Mouse (Mus musculus): ENCODE data around the gene Ablim2. TPM values are rescaled to one million over a fixed set of nuclear protein-coding genes. Genes with fewer than 3 reads are reported as not detected.
A peak's percentile ranks its signal among the peaks of the same experiment; 100 is the strongest.

Gene Ablim2
- total RNA-seq, 1 experiment = 1.6 TPM

- Histone ChIP-seq H3K36me3 (ENCODE audit: control insufficient read depth, insufficient read depth, low read length, poor library complexity, severe bottlenecking) (no peaks in the 10 kb centered on the region; the same call in 1 of the 2 replicates), H3K9ac (ENCODE audit: insufficient read depth, low read depth, low read length, poor library complexity, severe bottlenecking) (no peak overlapping the region), H3K4me3 (ENCODE audit: insufficient read depth in 1 of 2, low read depth in 1 of 2, low read length in 2 of 2, poor library complexity in 1 of 2, severe bottlenecking in 1 of 2) (no peak overlapping the region), H3K27ac (ENCODE audit: insufficient read depth, low read depth, low read length, poor library complexity, severe bottlenecking) (no peak overlapping the region), H3K9me3 (ENCODE audit: control insufficient read depth, insufficient read depth, low read depth, low read length) (no peaks in the 10 kb centered on the region), H3K4me1 (ENCODE audit: control insufficient read depth in 2 of 2, insufficient read depth in 2 of 2, low read length in 2 of 2, poor library complexity in 1 of 2) (peaks cover 6 to 44% of the 10 kb centered on the region in 2 experiments; a peak in 3 of 4 replicates)
- in situ Hi-C loops (cut with MboI; ENCODE audit: low sequenced_read_pairs in 2 of 2, unreplicated experiment in 2 of 2) = no loop called here
- no peak for TF ChIP-seq MAFK (IDR thresholded peaks at IDR 0.05; ENCODE audit: insufficient read depth, low read depth, low read length)
- TF ChIP-seq CHD2 (IDR thresholded peaks at IDR 0.05; ENCODE audit: low read depth, low read length) = no peak
- TF ChIP-seq ZNF384 (IDR thresholded peaks at IDR 0.05; ENCODE audit: low read depth, low read length) = no peak
- no peak for TF ChIP-seq ZC3H11A (IDR thresholded peaks at IDR 0.05; ENCODE audit: borderline replicate concordance, low read depth, low read length)
- TF ChIP-seq HCFC1 (IDR thresholded peaks at IDR 0.05; ENCODE audit: borderline replicate concordance, insufficient read depth, low read length) = no peak
- DNase-seq (ENCODE audit: low read depth, low spot score) = no peak
These were observed 33.8 kb upstream of the Ablim2 start for GRCm38 (mm10) chr5:35723900-35724299.

DNA sequence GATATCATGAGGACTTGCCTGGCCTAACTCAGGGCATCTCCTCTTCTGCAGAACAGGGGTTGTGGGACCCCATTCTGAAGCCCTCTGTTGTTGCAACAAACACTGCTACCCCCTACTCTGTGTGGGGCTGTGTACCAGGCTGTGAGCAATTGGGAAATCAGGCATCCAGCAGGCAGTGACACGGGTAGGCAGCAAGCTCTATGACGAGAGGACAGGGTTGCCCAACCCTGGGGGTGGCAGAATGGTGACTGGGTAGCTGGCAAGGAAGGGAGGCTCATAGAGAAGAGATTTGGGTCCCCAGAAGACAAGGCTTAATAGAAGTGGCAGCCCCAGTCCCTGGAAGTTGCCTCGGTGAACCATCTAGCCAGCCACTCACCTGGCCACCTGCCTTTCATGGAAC, 31.8 kb upstream of the Ablim2 start:
- H3K4me3 ChIP-seq (ENCODE audit: insufficient read depth in 1 of 2, low read depth in 1 of 2, low read length in 2 of 2, poor library complexity in 1 of 2, severe bottlenecking in 1 of 2) = no peak overlapping the region
- H3K9me3 ChIP-seq (ENCODE audit: control insufficient read depth, insufficient read depth, low read depth, low read length) = no peaks in the 10 kb centered on the region
- no peak for TF ChIP-seq MAFK (IDR thresholded peaks at IDR 0.05; ENCODE audit: insufficient read depth, low read depth, low read length)
- TF ChIP-seq ZNF384 (IDR thresholded peaks at IDR 0.05; ENCODE audit: low read depth, low read length) = no peak
- TF ChIP-seq CHD2 (IDR thresholded peaks at IDR 0.05; ENCODE audit: low read depth, low read length) = no peak
- no peak for TF ChIP-seq ZC3H11A (IDR thresholded peaks at IDR 0.05; ENCODE audit: borderline replicate concordance, low read depth, low read length)
- in situ Hi-C loops (cut with MboI; ENCODE audit: low sequenced_read_pairs in 2 of 2, unreplicated experiment in 2 of 2) = no loop called here
- no peak for DNase-seq (ENCODE audit: low read depth, low spot score)
- peaks cover 6 to 37% of the 10 kb centered on the region in 2 experiments; a peak in 3 of 4 replicates for H3K4me1 ChIP-seq (ENCODE audit: control insufficient read depth in 2 of 2, insufficient read depth in 2 of 2, low read length in 2 of 2, poor library complexity in 1 of 2)
- no peak overlapping the region for H3K27ac ChIP-seq (ENCODE audit: insufficient read depth, low read depth, low read length, poor library complexity, severe bottlenecking)
- H3K9ac ChIP-seq (ENCODE audit: insufficient read depth, low read depth, low read length, poor library complexity, severe bottlenecking) = no peak overlapping the region
- H3K36me3 ChIP-seq (ENCODE audit: control insufficient read depth, insufficient read depth, low read length, poor library complexity, severe bottlenecking) = no peaks in the 10 kb centered on the region; the same call in 1 of the 2 replicates

GRCm38 (mm10) chr5:35727447-35727846, 30.2 kb upstream of the Ablim2 start:
- no peaks in the 10 kb centered on the region for H3K36me3 ChIP-seq (ENCODE audit: control insufficient read depth, insufficient read depth, low read length, poor library complexity, severe bottlenecking)
- in situ Hi-C loops (cut with MboI; ENCODE audit: low sequenced_read_pairs in 2 of 2, unreplicated experiment in 2 of 2) = no loop called here
- H3K9me3 ChIP-seq (ENCODE audit: control insufficient read depth, insufficient read depth, low read depth, low read length) = no peaks in the 10 kb centered on the region
- TF ChIP-seq CHD2 (IDR thresholded peaks at IDR 0.05; ENCODE audit: low read depth, low read length) (no peak), ZC3H11A (IDR thresholded peaks at IDR 0.05; ENCODE audit: borderline replicate concordance, low read depth, low read length) (no peak), MAFK (IDR thresholded peaks at IDR 0.05; ENCODE audit: insufficient read depth, low read depth, low read length) (no peak), HCFC1 (IDR thresholded peaks at IDR 0.05; ENCODE audit: borderline replicate concordance, insufficient read depth, low read length) (no peak), ZNF384 (IDR thresholded peaks at IDR 0.05; ENCODE audit: low read depth, low read length) (no peak)
- H3K27ac ChIP-seq (ENCODE audit: insufficient read depth, low read depth, low read length, poor library complexity, severe bottlenecking) = no peak overlapping the region
- H3K4me1 ChIP-seq (ENCODE audit: control insufficient read depth in 2 of 2, insufficient read depth in 2 of 2, low read length in 2 of 2, poor library complexity in 1 of 2) = peaks cover 5 to 24% of the 10 kb centered on the region in 2 experiments; a peak in 3 of 4 replicates
- H3K9ac ChIP-seq (ENCODE audit: insufficient read depth, low read depth, low read length, poor library complexity, severe bottlenecking) = no peak overlapping the region
- no peak overlapping the region for H3K4me3 ChIP-seq (ENCODE audit: insufficient read depth in 1 of 2, low read depth in 1 of 2, low read length in 2 of 2, poor library complexity in 1 of 2, severe bottlenecking in 1 of 2)
- no peak for DNase-seq (ENCODE audit: low read depth, low spot score)

GRCm38 (mm10) chr5:35728344-35728956, 29.2 kb upstream of the Ablim2 start:
- H3K4me3 ChIP-seq (ENCODE audit: insufficient read depth in 1 of 2, low read depth in 1 of 2, low read length in 2 of 2, poor library complexity in 1 of 2, severe bottlenecking in 1 of 2) = peak overlapping the region; percentile 24 to 30; a peak in 3 of 4 replicates
- no peaks in the 10 kb centered on the region for H3K36me3 ChIP-seq (ENCODE audit: control insufficient read depth, insufficient read depth, low read length, poor library complexity, severe bottlenecking)
- H3K9me3 ChIP-seq (ENCODE audit: control insufficient read depth, insufficient read depth, low read depth, low read length) = no peaks in the 10 kb centered on the region
- no peak for TF ChIP-seq HCFC1 (IDR thresholded peaks at IDR 0.05; ENCODE audit: borderline replicate concordance, insufficient read depth, low read length)
- TF ChIP-seq MAFK (IDR thresholded peaks at IDR 0.05; ENCODE audit: insufficient read depth, low read depth, low read length) = no peak
- TF ChIP-seq CHD2 (IDR thresholded peaks at IDR 0.05; ENCODE audit: low read depth, low read length) = no peak
- no peak for TF ChIP-seq ZNF384 (IDR thresholded peaks at IDR 0.05; ENCODE audit: low read depth, low read length)
- TF ChIP-seq ZC3H11A (IDR thresholded peaks at IDR 0.05; ENCODE audit: borderline replicate concordance, low read depth, low read length) = no peak
- DNase-seq (ENCODE audit: low read depth, low spot score) = no peak
- H3K9ac ChIP-seq (ENCODE audit: insufficient read depth, low read depth, low read length, poor library complexity, severe bottlenecking) = peak overlapping the region; percentile 30; the same call in 1 of the 2 replicates
- in situ Hi-C loops (cut with MboI; ENCODE audit: low sequenced_read_pairs in 2 of 2, unreplicated experiment in 2 of 2) = no loop called here
- H3K27ac ChIP-seq (ENCODE audit: insufficient read depth, low read depth, low read length, poor library complexity, severe bottlenecking) = no peak overlapping the region
- peaks cover 4 to 18% of the 10 kb centered on the region in 2 experiments; a peak in 3 of 4 replicates for H3K4me1 ChIP-seq (ENCODE audit: control insufficient read depth in 2 of 2, insufficient read depth in 2 of 2, low read length in 2 of 2, poor library complexity in 1 of 2)
